ENCODE assay signal across 16 mouse cellular contexts in the genomic region with DNA sequence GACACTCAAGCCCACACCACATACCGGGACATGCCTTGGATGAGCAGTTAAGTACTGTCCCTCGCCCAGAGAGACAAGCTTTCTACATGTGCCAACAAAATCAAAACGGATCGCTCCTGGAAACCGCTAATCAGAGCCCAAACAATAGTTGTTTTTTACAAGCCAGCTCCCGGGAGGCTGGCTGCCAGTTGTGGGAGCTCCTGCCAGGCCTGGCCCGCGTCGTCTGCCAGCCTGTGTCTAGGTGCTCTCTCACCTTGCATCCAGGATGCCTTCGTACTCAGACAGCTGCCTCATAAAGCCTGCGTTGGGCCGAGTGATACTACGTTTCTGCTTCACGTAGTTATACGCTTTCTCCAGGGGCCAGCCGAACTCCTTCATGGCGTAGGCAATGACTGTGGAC. TPM values are rescaled to one million over a fixed set of nuclear protein-coding genes. Genes with fewer than 3 reads are reported as not detected.
DNase-seq lines count a peak whose midpoint lies in the region; ATAC-seq and TF ChIP-seq lines count a peak whose summit lies in the region.
"Had no signal": no experiment of that assay in that cellular context is flagged by ENCODE, and none has a peak within 500 bp of the region (broad histone marks: within the 10 kb centered on the region; RNA-seq: fewer than 3 reads in every experiment).

No protein-coding gene starts in this region.

- no peak overlapping the region for H3K9ac ChIP-seq in liver, embryonic 12.5 days
- H3K9ac ChIP-seq in liver, embryonic 11.5 days (ENCODE audit: low read depth, low read length): no peak overlapping the region
- no peak overlapping the region for H3K9ac ChIP-seq in forebrain, postnatal 0 days
- H3K9ac ChIP-seq in kidney, embryonic 16.5 days (replicated peaks; ENCODE audit: low read length): no peak overlapping the region
- H3K9ac ChIP-seq in kidney, embryonic 14.5 days (ENCODE audit: low read depth, low read length): no peak overlapping the region

- peaks cover 37% of the 10 kb centered on the region for H3K4me1 ChIP-seq in heart, embryonic 10.5 days
- peaks cover 39% of the 10 kb centered on the region for H3K4me1 ChIP-seq in liver, embryonic 12.5 days
- H3K4me1 ChIP-seq in liver, embryonic 11.5 days (replicated peaks; ENCODE audit: control insufficient read depth, insufficient read depth, low read length): peaks cover 36% of the 10 kb centered on the region
- no peaks in the 10 kb centered on the region for H3K4me1 ChIP-seq in forebrain, postnatal 0 days (ENCODE audit: insufficient read depth)
- H3K4me1 ChIP-seq in kidney, embryonic 16.5 days (ENCODE audit: insufficient read depth, low read length): no peaks in the 10 kb centered on the region
- no peaks in the 10 kb centered on the region for H3K4me1 ChIP-seq in kidney, embryonic 14.5 days (ENCODE audit: control insufficient read depth, insufficient read depth, low read length)
- H3K4me1 ChIP-seq: limb, embryonic 10.5 days had no signal

- H3K4me3 ChIP-seq in heart, embryonic 10.5 days: no peak overlapping the region
- no peak overlapping the region for H3K4me3 ChIP-seq in liver, embryonic 12.5 days
- no peak overlapping the region for H3K4me3 ChIP-seq in liver, embryonic 11.5 days (ENCODE audit: low read depth, low read length)
- no peak overlapping the region for H3K4me3 ChIP-seq in forebrain, postnatal 0 days (ENCODE audit: low read depth, low read length)
- no peak overlapping the region for H3K4me3 ChIP-seq in kidney, embryonic 16.5 days (ENCODE audit: low read length)
- H3K4me3 ChIP-seq in kidney, embryonic 14.5 days (ENCODE audit: low read length): no peak overlapping the region
- H3K4me3 ChIP-seq: limb, embryonic 10.5 days had no signal

- no peak overlapping the region for H3K4me2 ChIP-seq in liver, embryonic 12.5 days
- H3K4me2 ChIP-seq in liver, embryonic 11.5 days: no peak overlapping the region
- no peak overlapping the region for H3K4me2 ChIP-seq in forebrain, postnatal 0 days (ENCODE audit: low read depth)
- no peak overlapping the region for H3K4me2 ChIP-seq in kidney, embryonic 16.5 days (replicated peaks; ENCODE audit: low read depth, low read length)
- no peak overlapping the region for H3K4me2 ChIP-seq in kidney, embryonic 14.5 days (replicated peaks; ENCODE audit: low read depth, low read length)

- no peak for ATAC-seq in liver, embryonic 12.5 days
- no peak for ATAC-seq in liver, embryonic 11.5 days (replicated peaks; ENCODE audit: low FRiP score)
- ATAC-seq in forebrain, postnatal 0 days: no peak
- ATAC-seq in kidney, embryonic 16.5 days (ENCODE audit: low FRiP score, low TSS enrichment): no peak
- ATAC-seq in kidney, embryonic 14.5 days (ENCODE audit: low FRiP score, low TSS enrichment): no peak

- H3K9me3 ChIP-seq in heart, embryonic 10.5 days: no peaks in the 10 kb centered on the region
- no peaks in the 10 kb centered on the region for H3K9me3 ChIP-seq in liver, embryonic 12.5 days (replicated peaks)
- 0 out of 2 replicates have a peak, but pooled peaks cover 2% of the 10 kb centered on the region for H3K9me3 ChIP-seq in liver, embryonic 11.5 days (ENCODE audit: control insufficient read depth, low read length)
- no peaks in the 10 kb centered on the region for H3K9me3 ChIP-seq in forebrain, postnatal 0 days (ENCODE audit: low read length)
- no peaks in the 10 kb centered on the region for H3K9me3 ChIP-seq in kidney, embryonic 16.5 days (ENCODE audit: low read length)
- 0 out of 2 replicates have a peak, but pooled peaks cover 2% of the 10 kb centered on the region for H3K9me3 ChIP-seq in kidney, embryonic 14.5 days (ENCODE audit: control insufficient read depth, low read length)
- H3K9me3 ChIP-seq: limb, embryonic 10.5 days had no signal

- H3K36me3 ChIP-seq in heart, embryonic 10.5 days: peaks cover 74% of the 10 kb centered on the region
- H3K36me3 ChIP-seq in liver, embryonic 12.5 days: peaks cover 92% of the 10 kb centered on the region
- H3K36me3 ChIP-seq in liver, embryonic 11.5 days (ENCODE audit: control insufficient read depth, insufficient read depth, low read length): peaks cover 45% of the 10 kb centered on the region
- H3K36me3 ChIP-seq in forebrain, postnatal 0 days (ENCODE audit: insufficient read depth): peaks cover 64% of the 10 kb centered on the region
- H3K36me3 ChIP-seq in kidney, embryonic 16.5 days (ENCODE audit: insufficient read depth, low read length): peaks cover 73% of the 10 kb centered on the region
- peaks cover 63% of the 10 kb centered on the region for H3K36me3 ChIP-seq in kidney, embryonic 14.5 days (ENCODE audit: control insufficient read depth, insufficient read depth, low read length)

- peak overlapping the region; percentile 87; the same call in 1 of the 2 replicates for H3K27ac ChIP-seq in heart, embryonic 10.5 days
- H3K27ac ChIP-seq in liver, embryonic 12.5 days: 0 out of 2 replicates have a peak overlapping the region, but pooled peaks have one; percentile 80
- no peak overlapping the region; the same call in 1 of the 2 replicates for H3K27ac ChIP-seq in liver, embryonic 11.5 days (ENCODE audit: low read depth, low read length)
- H3K27ac ChIP-seq in forebrain, postnatal 0 days (ENCODE audit: low read depth, low read length): peak overlapping the region; percentile 29
- H3K27ac ChIP-seq in kidney, embryonic 16.5 days (ENCODE audit: low read length): no peak overlapping the region
- H3K27ac ChIP-seq in kidney, embryonic 14.5 days (ENCODE audit: low read depth, low read length): no peak overlapping the region

- TF ChIP-seq CTCF in forebrain, postnatal 0 days (IDR thresholded peaks at IDR 0.05; ENCODE audit: low read depth): no peak

- no peak for DNase-seq in heart, embryonic 10.5 days (ENCODE audit: low spot score)
- no peak for DNase-seq in heart, postnatal 4 days
- DNase-seq in liver, embryonic 11.5 days (ENCODE audit: low spot score): no peak
- peak; percentile 32 for DNase-seq in cerebellum, adult 8-10 months
- DNase-seq in forebrain, postnatal 0 days: no peak
- DNase-seq: gastrocnemius, postnatal 10 days; heart, postnatal 14 days; kidney, adult 18-20 months; right cerebral cortex, postnatal 25 days; thymus, postnatal 36 days had no signal

- no peaks in the 10 kb centered on the region for H3K27me3 ChIP-seq in heart, embryonic 10.5 days (ENCODE audit: insufficient read depth, poor library complexity, severe bottlenecking)
- no peaks in the 10 kb centered on the region for H3K27me3 ChIP-seq in liver, embryonic 12.5 days (replicated peaks)
- no peaks in the 10 kb centered on the region for H3K27me3 ChIP-seq in liver, embryonic 11.5 days (replicated peaks; ENCODE audit: control insufficient read depth, insufficient read depth, low read length)
- H3K27me3 ChIP-seq in forebrain, postnatal 0 days (ENCODE audit: insufficient read depth, low read length): no peaks in the 10 kb centered on the region
- H3K27me3 ChIP-seq in kidney, embryonic 16.5 days (ENCODE audit: insufficient read depth, low read length): no peaks in the 10 kb centered on the region
- no peaks in the 10 kb centered on the region for H3K27me3 ChIP-seq in kidney, embryonic 14.5 days (ENCODE audit: control insufficient read depth, insufficient read depth, low read length)

- WGBS in heart, embryonic 10.5 days: 89% methylated on average over 17 of the region's 17 CpGs
- 92% methylated on average over 17 of the region's 17 CpGs for whole genome bisulfite sequencing in liver, embryonic 12.5 days (ENCODE audit: insufficient replicate concordance)
- WGBS in liver, embryonic 11.5 days: 94% methylated on average over 17 of the region's 17 CpGs
- WGBS in forebrain, postnatal 0 days: 54% methylated on average over 17 of the region's 17 CpGs
- WGBS in kidney, embryonic 16.5 days: 90% methylated on average over 17 of the region's 17 CpGs
- 93% methylated on average over 17 of the region's 17 CpGs for WGBS in kidney, embryonic 14.5 days

RNA-seq across cellular contexts. Expression of a gene that starts 41.6 kb away (rescaled TPM):
- polyA plus RNA-seq in heart, embryonic 10.5 days (2016; fragmentation: Nextera tagmentation; extraction: Ambion mirVana): 163 and 178 TPM in 2 replicates
- total RNA-seq in heart, postnatal 4 days (2021): 100 to 1,000 TPM in 1 of 2 experiments, 10 to 100 TPM in 1; 92.4 to 108 TPM
- 78.7 and 78.8 TPM in 2 replicates for polyA plus RNA-seq in liver, embryonic 12.5 days (2016; fragmentation: Nextera tagmentation; extraction: Ambion mirVana)
- 122 and 137 TPM in 2 replicates for polyA plus RNA-seq in liver, embryonic 11.5 days (2014; fragmentation: Nextera tagmentation; extraction: Ambion mirVana)
- total RNA-seq in forebrain, postnatal 0 days (2014; rRNA removed): 159 and 178 TPM in 2 replicates
- polyA plus RNA-seq in forebrain, postnatal 0 days (2015; fragmentation: Nextera tagmentation; extraction: Ambion mirVana): 148 and 167 TPM in 2 replicates
- 122 and 126 TPM in 2 replicates for polyA plus RNA-seq in kidney, embryonic 16.5 days (2015; fragmentation: Nextera tagmentation; extraction: Ambion mirVana)
- polyA plus RNA-seq in kidney, embryonic 14.5 days (2014; fragmentation: Nextera tagmentation; extraction: Ambion mirVana): 42.1 and 108 TPM in 2 replicates

RNA-seq across cellular contexts. Expression of a gene that starts 43.6 kb away (rescaled TPM):
- polyA plus RNA-seq in heart, embryonic 10.5 days (2016; fragmentation: Nextera tagmentation; extraction: Ambion mirVana): 16.7 and 18.3 TPM in 2 replicates
- total RNA-seq in heart, postnatal 4 days (2021): 10 to 100 TPM; 24.0 to 25.0 TPM
- 8.9 and 10.9 TPM in 2 replicates for polyA plus RNA-seq in liver, embryonic 12.5 days (2016; fragmentation: Nextera tagmentation; extraction: Ambion mirVana)
- 16.2 and 17.8 TPM in 2 replicates for polyA plus RNA-seq in liver, embryonic 11.5 days (2014; fragmentation: Nextera tagmentation; extraction: Ambion mirVana)
- total RNA-seq in forebrain, postnatal 0 days (2014; rRNA removed): 7.9 and 11.5 TPM in 2 replicates
- polyA plus RNA-seq in forebrain, postnatal 0 days (2015; fragmentation: Nextera tagmentation; extraction: Ambion mirVana): 8.2 and 10.4 TPM in 2 replicates
- 15.0 and 16.7 TPM in 2 replicates for polyA plus RNA-seq in kidney, embryonic 16.5 days (2015; fragmentation: Nextera tagmentation; extraction: Ambion mirVana)
- 18.5 and 28.2 TPM in 2 replicates for polyA plus RNA-seq in kidney, embryonic 14.5 days (2014; fragmentation: Nextera tagmentation; extraction: Ambion mirVana)

RNA-seq across cellular contexts. Expression of a gene that starts 53.4 kb away (rescaled TPM):
- not detected in 2 replicates for polyA plus RNA-seq in heart, embryonic 10.5 days (2016; fragmentation: Nextera tagmentation; extraction: Ambion mirVana)
- not detected for total RNA-seq in heart, postnatal 4 days (2021)
- polyA plus RNA-seq in liver, embryonic 12.5 days (2016; fragmentation: Nextera tagmentation; extraction: Ambion mirVana): not detected in 2 replicates
- polyA plus RNA-seq in liver, embryonic 11.5 days (2014; fragmentation: Nextera tagmentation; extraction: Ambion mirVana): 0.23 TPM in 1 of 2 replicates, not detected in the other
- not detected in 2 replicates for total RNA-seq in forebrain, postnatal 0 days (2014; rRNA removed)
- not detected in 2 replicates for polyA plus RNA-seq in forebrain, postnatal 0 days (2015; fragmentation: Nextera tagmentation; extraction: Ambion mirVana)
- polyA plus RNA-seq in kidney, embryonic 16.5 days (2015; fragmentation: Nextera tagmentation; extraction: Ambion mirVana): 20.4 and 22.5 TPM in 2 replicates
- 6.0 and 7.7 TPM in 2 replicates for polyA plus RNA-seq in kidney, embryonic 14.5 days (2014; fragmentation: Nextera tagmentation; extraction: Ambion mirVana)
- total RNA-seq: gastrocnemius, postnatal 10 days; heart, postnatal 14 days; megakaryocyte, adult 5-6 weeks; monocyte, adult 5-6 weeks had no signal
- polyA plus RNA-seq: limb, embryonic 10.5 days had no signal

Comparison
In these comparisons a context has a peak if more than half of its experiments do, and no peak if none do; other contexts are left out.
1. H3K27ac ChIP-seq: peak in heart, embryonic 10.5 days (single experiment), liver, embryonic 12.5 days (single experiment) and forebrain, postnatal 0 days (single experiment); none in liver, embryonic 11.5 days (single experiment), kidney, embryonic 16.5 days (single experiment) and kidney, embryonic 14.5 days (single experiment).